Mouse (Mus musculus) ES-Bruce4 (cell line): Measurements from ENCODE around the gene Rasa3.

Experiments used
- CTCF ChIP-seq: IDR thresholded peaks from one replicate; pipeline ENCODE4 v1.8.1; 2011; ENCODE audit warnings: low read depth, low read length
- EP300 ChIP-seq: IDR thresholded peaks from 2 replicates; pipeline ENCODE4 v1.6.1; 2011; ENCODE audit warnings: low read depth, low read length; ENCODE audit not compliant: insufficient read depth
- POLR2A ChIP-seq: IDR thresholded peaks from one replicate; pipeline ENCODE4 v1.8.1; 2011; ENCODE audit warnings: low read length; ENCODE audit not compliant: insufficient read depth

GRCm38 (mm10) chr8:13548831-13549230 is 128.6 kb downstream of the Rasa3 start:
- no peak for TF ChIP-seq CTCF
- peak; percentile 97 for TF ChIP-seq EP300
- TF ChIP-seq POLR2A = no peak
